Mouse (Mus musculus) kidney, adult 8-10 months (tissue): Measurements from ENCODE around the gene Cort.
"Not testable (repeated sequence)": the region's sequence is repeated elsewhere in the genome, so short reads cannot be mapped to it uniquely, and the experiment has no call there.

ENCODE experiments used
- DNase-seq, 2 experiments: peaks; one replicate each; pipeline ENCODE4 v3.0.0; 2022

Cort gene

DNA sequence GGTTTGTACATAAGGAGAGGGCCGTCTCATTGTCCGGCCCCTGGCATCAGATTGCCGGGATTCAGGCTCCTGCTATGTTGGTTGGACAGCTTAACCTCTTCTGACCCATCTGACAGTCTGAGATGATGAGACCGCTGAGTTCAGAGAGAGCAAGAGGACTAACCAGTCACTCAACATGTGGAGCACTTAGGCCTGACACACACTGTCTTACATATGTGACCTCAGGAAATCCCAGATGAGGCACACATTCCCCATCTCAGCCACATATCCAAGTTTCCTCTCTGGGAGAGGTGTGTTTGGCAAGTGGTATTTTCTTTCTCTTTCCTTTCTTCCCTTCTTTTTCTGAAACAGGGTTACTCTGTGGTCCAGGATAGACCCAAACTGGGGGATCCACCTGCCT lies 18.6 kb upstream of the Cort start:
- DNase-seq, result no peak

DNA sequence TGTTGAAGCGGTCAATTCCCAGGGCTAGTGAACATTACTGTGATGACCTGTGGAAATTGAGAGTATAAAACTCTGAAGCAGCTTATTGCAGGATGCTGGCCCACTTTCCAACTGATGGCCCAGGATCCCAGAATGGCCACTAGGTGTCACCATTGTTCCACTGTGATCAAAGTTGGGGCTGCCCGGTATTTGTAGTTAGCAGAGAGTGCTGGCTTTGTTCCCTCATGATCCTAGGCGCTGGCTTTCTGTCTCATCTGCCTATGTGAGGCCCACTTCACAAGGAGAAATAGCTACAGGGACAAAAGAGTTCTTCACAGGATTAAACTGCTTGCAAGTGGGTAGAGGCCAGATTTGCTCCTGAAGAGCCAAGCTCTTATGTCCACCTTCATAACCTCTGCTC lies 17.9 kb upstream of the Cort start:
- peak; percentile 57 to 83 for DNase-seq

DNA sequence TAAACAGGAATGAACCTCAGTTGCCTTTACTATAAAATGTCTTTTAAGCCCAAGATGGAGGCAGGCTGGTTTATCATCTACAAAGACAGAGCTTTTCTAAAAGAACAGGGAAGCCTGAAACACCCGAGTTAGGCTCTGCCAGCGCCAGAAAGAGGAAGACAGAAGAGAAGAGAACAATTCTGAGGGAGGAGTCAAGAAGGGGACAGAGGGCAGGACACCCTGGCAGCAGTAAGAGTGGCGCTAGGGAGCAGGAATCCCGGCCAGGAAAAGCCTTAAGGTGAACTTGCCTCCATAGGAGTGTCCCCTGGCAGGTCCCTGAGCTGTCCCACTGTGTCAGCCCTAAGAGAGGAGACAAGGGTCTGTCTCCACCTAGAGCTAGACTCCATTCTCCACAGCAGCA lies 17.0 kb upstream of the Cort start:
- DNase-seq, result peak in 1 of 2 experiments; percentile 19

DNA sequence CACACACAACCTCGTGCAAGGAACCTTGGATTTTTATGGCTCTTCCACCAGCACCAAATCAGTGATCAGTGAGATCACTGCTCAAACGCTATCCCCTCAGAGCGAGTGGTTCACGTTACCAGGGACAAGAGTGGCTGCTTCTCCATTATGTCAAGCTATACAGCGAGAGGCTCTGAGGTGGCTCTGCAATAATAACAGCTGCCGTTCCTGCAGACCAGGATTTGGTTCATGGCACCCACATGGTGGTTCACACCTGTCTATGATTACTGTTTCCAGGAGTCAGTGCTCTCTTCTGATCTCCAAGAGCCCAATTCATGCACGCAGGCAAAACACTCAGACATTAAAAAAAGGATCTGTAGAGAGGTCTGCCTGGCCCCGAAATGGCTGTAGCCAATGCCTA lies 12.0 kb upstream of the Cort start:
- no peak for DNase-seq

DNA sequence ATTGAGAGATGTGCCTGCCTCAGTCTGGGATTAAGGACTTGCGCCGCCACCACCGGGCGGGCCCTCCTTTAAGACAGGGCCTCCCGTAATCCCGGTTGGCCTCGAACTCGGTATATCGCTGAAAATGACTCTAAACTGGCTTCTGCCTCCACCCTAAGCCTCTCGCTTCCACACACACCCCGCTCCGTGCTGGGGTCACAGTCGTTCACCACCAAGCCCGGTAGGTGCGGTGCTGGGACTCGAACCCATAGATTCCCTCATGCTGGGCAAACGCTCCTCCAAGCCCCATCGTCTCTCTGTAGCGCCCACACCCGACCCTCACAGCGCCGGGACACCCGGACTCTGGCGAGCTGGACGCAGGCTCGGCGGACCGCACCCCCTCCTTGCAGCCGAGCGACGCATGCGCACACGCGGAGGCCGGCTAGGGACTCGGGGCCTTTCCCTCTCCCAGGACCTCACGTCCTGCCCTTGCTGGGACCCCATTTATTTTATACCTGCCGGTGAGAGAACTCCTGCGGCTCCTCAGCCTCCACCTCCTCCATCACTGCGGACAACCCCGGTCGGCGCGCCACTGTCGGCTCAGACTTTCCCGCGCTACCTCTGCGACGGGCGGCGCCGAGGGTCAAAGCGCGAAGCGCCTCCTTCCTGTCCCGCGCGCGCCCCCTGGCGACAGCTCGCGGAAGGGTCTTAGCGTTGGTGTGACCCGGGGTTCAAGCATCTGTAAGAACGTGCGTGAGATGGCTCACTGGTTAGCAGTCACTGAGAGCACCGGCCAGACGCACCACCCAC lies 10.6 kb upstream of the Cort start, which contains the start of gene Cenps:
Gene Cenps, minus strand, starts transcription at position 648 of the 789 bp plus-strand sequence.
- DNase-seq, result peak; percentile 83 to 89

DNA sequence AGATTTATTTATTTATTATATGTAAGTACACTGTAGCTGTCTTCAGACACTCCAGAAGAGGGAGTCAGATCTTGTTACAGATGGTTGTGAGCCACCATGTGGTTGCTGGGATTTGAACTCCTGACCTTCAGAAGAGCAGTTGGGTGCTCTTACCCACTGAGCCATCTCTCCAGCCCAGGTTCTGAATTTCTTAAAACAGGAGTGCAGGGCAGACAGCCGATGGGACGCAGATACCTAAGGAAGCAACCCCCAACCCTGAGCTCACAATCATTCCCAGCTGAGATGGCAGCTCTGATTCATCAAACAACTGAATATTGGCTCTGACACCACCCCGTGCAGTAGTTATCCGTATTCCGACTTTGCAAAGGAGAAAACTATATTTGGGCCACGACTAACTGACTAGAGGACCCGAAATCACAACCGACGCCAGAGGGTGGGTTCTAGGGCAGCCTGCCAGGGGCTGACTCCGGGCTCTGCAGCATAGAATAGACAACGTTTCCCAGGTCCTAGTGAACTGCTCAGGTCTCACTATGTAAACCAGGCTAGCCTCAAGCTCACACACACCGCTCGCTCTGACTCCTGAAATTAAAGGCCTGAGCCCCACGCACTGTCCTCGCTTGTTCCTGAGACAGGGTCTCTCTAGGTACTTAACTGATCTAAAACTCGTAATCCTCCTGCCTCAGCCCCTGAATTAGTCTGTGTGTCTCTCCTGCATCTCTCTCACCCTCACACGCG lies 9.7 kb upstream of the Cort start:
- DNase-seq, result no peak

DNA sequence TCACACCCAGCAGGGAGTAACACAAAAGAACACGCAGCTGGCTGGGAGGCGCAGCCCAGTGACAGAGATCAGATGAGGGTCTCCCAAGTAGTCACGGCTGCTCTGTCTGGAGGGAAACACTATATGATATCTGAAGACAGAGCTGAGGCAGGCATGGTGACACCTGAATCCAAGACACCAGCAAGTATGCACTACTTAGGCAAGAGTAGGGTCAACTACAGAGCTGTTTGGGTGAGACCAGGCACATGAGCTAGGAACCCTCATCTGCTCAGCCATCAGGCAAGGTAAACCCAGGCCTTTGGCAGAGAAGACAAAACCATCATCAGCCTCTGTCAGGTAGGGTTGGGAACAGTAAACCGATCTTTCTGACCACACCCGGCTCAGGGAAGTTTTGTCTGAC lies 6.8 kb upstream of the Cort start:
- no peak for DNase-seq

DNA sequence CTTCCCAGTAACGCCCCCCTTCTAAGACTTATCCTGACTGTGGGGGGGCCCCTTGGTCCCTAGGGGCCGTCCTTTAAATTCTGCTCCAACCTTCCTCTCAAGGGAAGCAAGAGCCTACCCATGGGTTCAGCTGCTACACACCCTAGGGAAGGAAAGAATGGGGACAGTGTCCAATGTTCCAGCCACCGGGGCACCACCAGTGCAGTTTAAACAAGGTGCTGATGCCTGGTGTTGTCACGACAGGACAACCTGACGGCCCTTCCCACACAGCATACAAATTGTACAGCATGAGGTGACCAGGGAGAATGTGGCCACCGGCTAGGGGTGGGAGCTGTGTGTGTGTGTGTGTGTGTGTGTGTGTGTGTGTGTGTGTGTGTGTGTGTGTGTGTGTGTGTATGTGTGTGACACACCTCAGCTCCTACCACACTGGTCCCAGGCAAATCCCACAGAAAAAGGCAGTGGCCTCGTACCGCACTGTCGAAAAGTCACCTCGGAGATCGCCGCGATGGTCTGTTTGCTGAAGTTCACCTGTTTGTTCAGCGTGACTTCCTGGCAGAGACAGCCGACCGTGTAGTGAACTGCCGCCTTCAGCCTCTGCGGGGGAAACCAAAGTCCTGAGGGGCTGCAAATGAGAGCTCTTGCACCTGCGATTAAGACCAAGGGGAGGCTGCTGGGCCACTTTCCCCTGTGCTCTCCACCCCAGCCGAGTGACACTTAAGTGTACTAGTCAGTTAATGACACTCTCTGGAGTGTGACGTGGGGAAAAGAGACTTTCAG lies 5.4 kb upstream of the Cort start:
- no peak for DNase-seq

DNA sequence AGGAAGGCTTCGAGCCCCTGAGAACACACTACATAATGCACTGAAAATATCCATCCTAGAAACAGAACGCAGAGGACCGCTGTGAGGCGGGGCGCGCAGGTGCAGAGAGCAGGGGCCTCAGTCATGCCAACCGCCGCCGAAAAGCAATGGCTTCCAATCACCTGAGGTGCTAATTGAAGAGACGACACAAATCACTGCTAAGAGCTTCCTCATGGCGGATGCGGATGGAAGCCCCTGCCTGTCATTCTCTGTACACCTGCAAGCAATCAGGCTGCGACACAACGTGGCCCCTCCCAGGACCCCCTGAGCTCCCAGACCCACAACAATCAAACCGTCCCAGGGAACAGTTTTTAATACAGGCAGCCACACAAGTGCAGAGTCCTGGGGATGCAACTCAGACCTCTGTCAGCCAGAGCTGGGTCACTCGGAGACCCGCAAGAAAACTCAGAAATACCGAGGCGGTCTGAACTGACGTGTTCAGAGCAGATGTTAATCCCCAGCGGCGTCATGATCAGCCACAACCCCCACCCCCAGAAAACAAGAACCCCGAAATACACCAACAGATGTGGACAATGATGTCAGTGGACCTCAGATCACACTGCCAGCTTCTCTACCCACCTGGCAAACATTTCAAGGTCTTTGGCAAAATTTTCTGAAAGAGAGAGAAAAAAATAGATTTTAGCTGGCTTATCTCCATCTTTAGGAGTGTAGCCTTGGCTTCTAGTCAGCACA lies 4.6 kb upstream of the Cort start:
- no peak for DNase-seq

DNA sequence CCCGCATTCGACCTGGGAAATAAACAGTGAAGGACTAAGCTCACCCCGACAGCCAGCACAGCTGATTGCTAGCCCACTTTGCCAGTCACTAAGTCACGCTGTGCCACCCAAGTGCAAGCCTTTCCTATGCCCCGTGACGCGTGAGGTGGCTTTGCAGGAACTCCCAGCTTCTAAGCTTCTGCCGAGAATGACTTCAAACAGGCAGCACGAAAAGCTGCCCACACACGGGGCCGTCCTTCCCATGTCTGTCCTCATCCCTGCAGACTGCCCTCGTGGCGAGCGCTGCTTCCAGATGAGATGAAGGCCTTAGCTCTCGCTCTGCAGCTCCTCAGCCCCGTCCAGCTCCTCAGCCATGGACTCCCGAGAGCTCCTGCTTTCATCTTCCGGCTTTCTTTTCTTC lies 1.9 kb upstream of the Cort start:
- DNase-seq, result no peak

DNA sequence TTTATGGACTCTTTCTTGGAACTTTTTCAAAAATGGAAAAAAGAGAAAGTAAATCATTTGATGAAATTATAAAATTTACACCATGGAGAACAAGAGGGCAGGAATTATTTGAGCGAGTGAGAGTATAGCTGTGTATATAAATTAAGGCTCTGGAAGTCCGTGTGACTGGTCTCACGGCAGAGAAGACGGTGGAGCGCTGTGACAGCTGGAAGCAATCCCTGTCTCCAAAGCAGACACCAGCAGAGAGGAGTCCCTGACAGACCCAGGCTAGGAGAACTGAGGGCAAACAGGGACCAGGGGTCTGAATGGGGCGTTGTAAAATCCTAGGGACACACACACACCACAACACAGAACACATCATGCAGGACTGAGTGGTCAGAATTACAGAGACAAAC lies 451 bp downstream of the Cort start:
- no peak for DNase-seq

DNA sequence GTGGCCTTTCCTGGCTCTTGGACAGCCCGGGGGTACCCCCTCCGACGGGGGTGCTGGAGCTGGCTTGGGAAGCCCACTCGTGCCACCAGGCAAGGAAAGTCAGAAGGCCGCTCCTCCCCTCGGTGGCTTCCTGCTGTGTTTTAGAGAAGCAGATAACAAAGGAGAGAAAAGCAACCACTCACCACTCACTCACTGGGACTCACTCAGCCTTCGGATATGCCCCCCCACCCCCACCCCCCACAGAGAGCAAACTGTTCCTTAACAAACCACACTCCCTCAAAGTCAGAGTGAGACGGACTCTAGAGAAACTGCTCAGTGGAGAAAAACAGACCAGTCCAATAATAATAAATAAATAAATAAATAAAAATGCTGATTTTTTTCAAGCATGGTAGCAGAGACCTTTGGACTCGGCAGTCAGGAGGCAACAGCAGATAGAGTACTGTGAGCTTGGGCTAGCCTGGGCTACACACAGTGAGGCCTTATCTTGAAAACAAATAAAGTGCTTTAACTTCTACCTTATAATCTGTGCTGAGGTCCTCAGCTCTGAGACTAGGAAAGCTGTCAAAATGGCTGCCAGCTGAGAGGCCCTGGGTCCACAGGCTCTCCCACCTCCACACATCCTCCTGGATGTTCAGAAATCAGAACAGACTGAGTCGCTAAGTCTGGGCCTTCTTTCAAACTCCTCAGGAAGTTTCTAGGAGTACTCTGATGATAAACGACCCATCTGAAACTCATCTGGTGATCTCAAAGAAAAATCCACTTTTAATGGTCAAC lies 1.0 kb downstream of the Cort start:
- no peak for DNase-seq

DNA sequence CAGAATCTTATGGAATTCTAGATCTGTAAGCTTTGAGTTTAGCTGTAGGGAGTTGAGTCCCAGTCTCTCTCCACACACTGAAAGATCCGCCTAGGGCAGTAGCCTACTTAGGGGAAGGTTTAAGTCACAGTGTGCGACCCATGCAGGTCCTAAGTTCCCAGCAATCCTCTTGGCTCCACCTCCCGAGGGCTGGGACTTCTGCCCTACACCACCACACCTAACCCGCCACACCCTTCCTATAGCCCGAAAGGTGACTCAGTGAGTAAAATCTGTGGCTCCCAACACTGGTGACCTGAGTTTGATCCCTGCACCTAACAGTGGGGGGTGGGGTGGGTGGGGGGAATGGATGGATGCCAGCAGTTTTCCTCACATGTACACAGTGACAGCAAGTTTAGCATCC lies 3.1 kb downstream of the Cort start:
- no peak for DNase-seq

DNA sequence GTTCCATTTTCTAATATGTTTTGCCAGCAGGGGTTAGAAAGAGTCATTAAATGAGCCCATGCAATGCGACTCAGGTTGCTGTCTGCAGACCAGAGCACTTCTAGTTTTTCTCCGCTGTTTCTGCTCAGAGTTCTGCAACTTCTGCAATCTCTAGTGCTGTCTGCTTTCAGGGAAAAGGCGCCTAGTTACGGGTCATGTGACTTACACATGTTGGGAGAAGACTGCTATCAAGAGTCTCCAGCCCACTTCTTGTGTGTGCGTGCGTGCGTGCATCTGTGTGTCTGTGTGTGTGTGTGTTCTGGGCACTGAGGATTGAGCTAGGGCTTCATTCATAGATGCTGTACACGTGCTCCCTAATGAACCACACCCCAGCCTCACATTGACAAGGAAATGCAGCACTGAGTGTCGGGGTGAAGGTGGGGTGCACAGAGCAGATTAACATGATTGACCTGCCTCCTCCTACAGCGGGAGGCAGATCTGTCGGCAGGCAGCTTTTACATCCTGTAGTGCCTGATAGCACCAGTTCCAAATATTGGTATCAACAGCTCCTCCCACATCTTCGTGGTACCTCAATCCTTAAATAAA lies 6.5 kb downstream of the Cort start:
- DNase-seq, result not testable (repeated sequence)

DNA sequence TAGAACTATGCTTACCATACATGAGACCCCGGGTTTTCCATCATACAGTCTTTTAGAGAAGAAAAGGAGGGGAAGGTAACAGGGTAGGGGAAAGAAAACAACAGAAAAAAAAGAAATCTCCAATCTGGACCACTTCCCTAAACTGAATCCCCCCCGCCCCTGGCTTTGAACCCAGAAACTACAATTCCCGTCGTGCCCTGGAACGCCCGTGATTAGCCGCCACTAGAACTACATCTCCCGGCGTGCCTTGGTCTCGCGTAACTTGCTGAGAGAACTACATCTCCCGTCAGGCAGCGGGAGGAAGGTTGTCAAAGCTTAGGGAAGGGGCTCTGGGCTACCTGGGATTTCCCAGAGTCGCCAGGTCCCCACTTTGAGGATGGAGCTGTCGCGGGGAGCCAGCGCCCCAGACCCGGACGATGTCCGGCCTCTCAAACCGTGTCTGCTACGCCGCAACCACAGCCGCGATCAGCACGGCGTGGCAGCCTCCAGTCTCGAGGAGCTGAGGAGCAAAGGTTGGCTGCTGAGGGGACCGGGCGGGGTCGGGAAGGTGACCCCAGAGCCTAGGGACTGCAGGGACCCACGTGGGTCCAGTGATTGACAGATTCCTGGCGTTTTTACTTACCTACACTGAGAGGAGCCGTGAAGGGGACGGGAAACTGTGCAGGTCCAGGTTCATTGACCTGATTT lies 22.5 kb downstream of the Cort start, which contains the start of gene Dffa:
Gene Dffa, plus strand, starts transcription at position 272 of the 687 bp plus-strand sequence.
- DNase-seq, result peak; percentile 91 to 94

DNA sequence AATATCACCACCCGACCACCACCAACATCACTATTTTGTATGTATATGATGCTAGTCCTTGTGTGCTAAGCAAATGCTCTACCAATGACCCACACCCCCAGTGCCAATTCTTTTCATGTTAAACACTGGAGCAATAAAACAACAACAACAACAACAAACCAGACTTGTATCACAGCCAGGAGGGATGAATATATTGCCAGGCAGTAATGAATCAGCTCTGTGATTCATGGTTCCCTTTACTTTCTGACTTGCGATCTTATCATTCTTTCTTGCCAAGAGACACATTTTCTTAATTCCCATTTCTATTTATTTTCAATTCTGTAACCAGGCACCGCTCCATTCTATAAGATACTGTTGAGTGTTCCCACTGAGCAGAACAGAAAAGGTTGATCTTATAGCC lies 25.1 kb downstream of the Cort start:
- DNase-seq, result no peak

DNA sequence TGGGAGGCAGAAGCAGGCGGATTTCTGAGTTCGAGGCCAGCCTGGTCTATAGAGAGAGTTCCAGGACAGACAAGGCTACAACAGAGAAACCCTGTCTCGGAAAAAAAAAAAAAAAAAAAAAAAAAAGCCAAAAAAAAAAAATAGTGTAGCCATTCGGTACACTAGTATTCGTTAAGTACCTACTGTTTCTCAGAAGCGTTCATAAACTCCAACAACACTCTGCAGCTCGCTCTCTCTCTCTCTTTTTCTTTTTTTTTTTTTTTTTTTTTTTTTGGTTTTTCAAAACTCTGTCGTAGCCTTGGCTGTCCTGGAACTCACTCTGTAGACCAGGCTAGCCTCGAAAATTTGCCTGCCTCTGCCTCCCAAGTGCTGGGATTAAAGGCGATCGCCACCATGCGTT lies 26.1 kb downstream of the Cort start:
- DNase-seq, result not testable (repeated sequence)

DNA sequence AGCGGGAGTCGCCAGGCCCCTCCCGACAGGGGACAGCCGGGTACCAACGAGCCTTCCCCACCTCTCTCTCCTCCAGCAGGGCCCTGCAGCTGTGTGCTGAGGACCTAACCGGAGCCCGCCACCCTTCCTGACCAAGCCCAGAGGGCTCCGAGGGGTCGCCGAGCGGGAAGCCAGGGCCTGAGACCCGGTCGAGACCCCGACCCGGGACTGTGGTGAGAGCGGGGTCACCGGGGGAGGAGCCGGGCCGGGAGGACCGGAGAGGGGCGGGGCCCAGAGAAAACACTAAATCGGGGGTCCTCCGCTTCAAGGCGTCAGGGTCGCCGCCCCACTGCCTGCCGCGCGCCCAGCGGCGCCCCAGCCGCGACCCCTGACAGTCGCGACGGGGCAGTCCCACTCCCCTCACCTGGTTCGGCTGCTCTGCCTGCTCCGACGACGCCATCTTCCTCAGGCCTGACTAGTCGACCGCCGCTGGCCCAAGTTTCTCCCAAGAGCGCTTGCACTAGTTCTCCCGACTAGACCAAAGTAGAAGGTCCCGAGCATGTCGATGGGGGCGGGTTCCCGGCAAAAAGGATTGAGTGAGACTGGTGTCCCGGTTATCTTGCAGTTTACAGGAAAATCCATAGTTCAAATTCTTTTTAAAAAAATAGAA lies 27.1 kb downstream of the Cort start, which contains the start of gene Pex14:
Gene Pex14, minus strand, starts transcription at position 508 of the 649 bp plus-strand sequence.
- DNase-seq, result peak; percentile 91 to 94

DNA sequence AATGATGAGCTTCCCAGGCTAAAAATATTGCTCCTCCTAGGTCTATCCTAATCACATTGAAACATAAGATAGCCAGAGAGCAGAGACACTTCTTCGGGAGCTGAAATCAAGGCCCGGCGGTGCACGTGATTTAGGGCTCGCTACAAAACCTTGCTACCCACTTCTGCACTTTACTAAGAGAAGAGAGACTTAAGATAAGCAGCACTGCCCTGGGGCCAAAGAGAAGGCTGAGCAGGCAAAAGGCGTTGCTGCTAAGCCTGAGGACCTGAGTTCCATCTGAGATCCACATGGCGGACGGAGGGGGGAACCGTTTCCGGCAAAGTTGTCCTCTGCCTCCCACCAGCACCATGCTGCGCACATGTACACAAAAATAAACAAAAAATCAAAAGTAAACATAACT lies 28.0 kb downstream of the Cort start:
- DNase-seq, result no peak

DNA sequence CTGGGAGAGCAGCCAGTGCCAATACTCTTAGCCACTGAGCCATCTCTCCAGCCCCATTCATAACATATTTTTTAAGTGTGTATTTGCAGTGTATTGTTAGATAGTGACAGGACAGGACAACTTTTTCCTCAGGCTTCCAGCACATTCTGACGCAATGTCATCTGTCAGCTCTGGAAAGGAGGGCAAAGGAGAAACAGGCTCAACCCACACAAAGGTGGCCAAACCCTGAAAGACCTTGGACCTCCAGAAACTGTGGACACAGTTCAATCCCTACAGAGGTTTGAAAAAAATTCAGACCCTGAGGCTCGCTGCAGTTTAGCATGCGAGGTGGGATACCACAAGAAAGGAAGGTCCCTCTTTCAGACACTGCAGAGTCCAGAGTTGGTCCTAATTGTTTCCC lies 28.6 kb downstream of the Cort start:
- no peak for DNase-seq
